Mouse (Mus musculus) cerebellum, postnatal 10 days (tissue): Measurements from ENCODE around the gene Txndc2.
A peak's percentile ranks its signal among the peaks of the same experiment; 100 is the strongest.
"Not testable (repeated sequence)": the region's sequence is repeated elsewhere in the genome, so short reads cannot be mapped to it uniquely, and the experiment has no call there.

Experiments
- DNase-seq, 2 experiments: peaks; one replicate each; pipeline ENCODE4 v3.0.0; 2021; ENCODE audit warnings: mixed read lengths in 2 of 2

Gene Txndc2

DNA sequence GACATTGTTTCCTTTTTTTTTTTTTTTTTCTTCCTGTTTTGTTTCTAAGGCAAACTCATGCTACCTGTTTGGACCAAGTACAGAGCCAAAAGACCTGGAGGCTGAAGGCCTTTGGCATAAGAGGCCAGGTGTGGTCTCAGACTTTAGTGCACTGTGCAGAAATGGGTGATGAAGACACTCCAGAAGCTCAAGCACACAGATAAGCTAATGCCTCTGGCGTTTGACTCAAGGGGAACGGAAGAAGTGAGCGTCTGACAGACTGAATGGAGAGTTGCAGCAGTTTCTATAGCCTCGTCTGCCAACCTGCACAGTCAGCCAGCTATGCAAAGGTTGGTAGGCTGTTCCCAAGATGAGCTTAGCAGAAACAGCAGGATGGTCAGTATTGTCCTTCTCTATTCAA lies 13.6 kb upstream of the Txndc2 start:
- no peak for DNase-seq

DNA sequence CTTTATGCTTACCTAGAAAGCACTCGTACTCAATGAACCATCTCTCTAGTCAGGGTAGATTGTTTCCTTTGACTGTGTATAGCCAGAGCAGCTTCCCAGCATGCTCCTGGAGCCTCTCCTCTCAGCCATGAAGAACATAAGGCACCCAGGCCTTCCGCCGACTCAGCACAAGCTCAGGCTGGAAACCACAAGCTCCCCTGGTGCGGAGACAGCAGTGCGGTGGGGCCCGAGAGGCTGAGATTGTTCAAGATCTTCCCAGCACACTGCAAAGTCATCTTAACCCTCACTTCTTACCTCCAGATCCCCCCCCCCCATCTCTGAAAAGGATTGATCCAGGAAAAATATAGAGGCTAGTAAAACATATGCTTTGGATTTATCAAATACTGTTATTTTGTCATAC lies 8.6 kb upstream of the Txndc2 start:
- no peak for DNase-seq

DNA sequence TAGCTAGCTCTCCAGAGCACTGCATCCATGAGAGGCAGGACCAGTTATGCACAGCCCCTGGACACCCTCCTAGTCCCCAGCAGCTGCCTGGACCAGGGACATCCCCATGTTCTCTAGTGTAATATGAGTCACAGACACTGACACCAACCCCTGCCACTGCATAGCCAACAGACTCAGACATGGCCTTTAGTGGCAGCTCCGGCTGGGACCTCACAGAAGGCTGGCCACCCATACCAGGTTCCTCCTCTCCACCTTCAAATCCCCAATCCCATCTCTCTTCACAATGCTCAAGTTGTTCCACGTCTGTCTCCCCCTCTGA lies 7.2 kb upstream of the Txndc2 start:
- DNase-seq: no peak

DNA sequence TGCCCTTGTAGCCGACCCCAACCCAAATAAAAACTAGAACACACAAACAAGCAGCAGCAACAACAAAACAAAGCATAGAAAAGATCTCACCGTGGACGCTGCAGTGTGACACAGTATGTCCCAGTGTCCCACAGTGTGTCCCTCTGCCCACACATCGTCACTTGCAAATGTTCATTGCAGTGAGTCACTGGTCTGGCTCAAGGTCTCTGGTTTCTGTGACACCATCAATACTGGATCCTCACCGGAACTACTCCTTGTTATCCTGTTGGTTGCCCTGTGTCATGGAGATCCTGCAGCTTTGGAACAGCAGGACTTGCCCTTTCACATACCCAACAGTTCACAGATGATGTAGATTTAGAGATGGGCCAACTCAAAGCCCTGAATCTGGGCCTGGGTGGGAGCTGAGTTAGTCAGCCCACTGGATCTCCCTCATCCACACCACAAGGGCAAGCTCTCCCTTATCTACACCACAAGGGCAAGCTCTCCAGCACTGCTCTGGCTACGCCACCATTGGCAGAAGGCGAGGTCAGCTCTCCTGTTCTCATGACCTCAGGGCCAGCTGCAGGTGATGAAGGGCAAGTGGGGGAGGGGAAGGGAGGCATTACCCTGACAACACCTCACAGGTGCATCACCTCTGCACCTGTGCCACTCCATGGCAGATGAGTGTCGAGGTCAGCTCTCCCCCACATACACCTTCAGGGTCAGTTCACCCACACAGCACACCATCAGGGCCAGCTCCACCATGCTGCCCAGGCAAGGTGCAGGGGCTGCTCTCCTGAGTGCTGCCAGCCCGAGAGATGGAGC lies 6.6 kb upstream of the Txndc2 start:
- no peak for DNase-seq

- no peak for DNase-seq
Observed at GRCm38 (mm10) chr17:65647961-65648360, 6.0 kb upstream of the Txndc2 start.

- DNase-seq: no peak
Observed at GRCm38 (mm10) chr17:65647226-65647625, 5.3 kb upstream of the Txndc2 start.

DNA sequence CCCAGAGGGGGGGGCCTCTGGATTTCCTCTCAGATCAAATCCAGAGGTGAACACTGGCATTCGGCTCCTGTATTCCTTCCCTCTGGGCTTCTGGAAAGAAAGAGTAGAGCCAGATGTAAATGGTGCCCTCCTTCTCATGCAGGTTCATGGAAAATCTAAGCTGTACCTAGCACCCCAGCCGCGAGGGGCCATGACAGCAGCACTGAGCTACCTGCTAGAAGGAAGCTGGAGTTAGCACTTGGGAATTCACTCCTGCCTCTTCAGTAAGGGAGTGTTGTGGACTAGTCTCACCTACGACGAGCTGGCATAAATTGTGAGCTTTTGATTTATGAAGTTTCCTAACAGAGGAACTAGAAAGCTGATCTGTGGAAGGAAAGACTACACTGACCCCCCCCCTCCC lies 1.6 kb upstream of the Txndc2 start:
- no peak for DNase-seq

GRCm38 (mm10) chr17:65643051-65643521 lies 1.1 kb upstream of the Txndc2 start:
- peak; percentile 28 to 53 for DNase-seq

DNA sequence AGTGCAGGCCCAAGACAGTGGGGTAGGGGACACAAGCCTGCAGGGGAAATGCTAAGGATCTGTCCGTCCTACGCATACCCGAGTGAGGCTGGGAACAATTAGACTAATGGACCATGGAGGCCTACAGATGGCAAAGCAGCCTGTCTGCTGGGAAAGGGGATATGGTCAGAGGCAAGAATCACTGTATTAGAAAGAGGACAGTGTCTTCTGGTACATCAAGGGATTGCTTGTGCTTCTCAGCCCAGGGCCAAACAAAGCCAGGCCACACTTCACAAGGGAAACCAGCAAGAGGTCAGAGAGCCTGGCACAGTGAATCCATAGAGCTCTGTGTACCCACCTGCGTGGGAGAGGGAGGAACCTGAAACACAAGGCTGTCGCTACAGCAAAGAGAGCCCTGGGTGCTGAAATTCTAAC lies 617 bp upstream of the Txndc2 start:
- DNase-seq: peak; percentile 35 to 52

GRCm38 (mm10) chr17:65639144-65639543 lies 2.8 kb downstream of the Txndc2 start:
- DNase-seq: no peak

GRCm38 (mm10) chr17:65635715-65636360 lies 6.1 kb downstream of the Txndc2 start:
- DNase-seq: no peak

DNA sequence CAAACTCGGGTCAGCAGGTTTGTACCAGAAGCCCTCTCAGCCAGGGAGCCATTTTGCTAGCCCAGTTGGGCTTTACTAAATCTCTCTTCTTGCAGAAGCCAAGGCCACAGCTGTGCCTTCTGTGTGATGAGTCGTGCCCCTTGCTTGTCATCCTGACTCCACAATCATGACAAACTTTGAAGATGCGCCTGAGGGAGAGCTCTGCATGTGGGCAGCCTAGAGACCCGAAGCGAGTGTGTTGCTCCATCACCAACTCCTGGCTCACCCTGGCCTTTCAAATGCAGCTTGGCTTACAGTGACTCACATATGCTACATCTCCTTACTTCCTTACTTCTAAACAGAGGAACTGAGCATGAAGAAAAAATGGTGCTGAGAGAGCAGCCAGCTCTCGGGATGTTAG lies 12.0 kb downstream of the Txndc2 start:
- DNase-seq: no peak

DNA sequence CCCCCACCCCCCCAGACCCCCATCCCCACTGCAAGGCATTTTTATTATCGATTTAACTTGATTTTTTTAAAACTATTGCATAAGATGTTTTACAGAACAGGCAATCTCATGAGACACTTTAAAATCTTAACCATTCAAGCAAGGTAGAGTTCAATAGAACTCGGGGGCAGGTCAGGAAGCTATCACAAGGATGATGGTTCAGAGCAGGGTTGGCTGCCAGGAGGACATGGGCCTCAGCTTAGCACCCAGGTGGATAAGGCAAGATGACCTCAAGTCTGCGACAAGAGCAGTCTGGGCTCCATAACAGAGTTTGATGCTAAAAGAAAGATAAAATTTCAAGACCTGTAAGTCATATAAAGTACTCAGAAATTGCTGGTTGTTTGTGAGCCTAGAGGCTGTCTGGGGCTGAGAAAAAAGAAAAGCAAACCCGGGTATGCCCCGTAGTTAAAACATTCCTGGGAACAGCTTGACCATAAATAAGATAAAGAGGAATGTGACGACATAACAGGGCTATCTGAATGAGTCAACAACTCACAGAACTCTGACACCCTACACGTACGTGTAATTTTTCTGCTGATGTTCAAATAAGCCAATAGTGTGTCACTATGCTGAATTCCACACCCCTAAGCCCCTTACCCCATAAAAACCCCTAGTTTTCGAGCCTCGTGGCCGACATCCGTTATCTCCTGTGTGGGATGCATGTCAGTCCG lies 13.0 kb downstream of the Txndc2 start:
- DNase-seq: not testable (repeated sequence)

DNA sequence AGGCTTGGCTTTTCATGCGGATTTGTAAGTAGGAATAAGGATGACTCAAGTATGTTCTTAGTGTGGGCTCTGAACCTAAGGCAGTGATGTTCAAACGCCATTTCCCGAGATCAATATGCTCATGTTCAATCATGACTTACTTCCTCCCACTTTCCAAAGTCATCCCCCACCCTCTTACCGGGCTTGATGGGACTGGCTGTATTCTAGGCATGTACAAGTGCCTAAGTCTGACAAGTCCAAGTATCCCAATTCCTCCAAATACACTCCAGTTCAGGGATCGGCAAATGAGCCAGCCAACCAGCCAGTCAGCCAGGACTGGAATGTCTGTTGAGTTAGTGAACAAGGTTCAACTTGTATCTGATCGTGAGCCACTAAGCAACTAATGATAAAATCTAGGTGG lies 15.7 kb downstream of the Txndc2 start:
- no peak for DNase-seq

DNA sequence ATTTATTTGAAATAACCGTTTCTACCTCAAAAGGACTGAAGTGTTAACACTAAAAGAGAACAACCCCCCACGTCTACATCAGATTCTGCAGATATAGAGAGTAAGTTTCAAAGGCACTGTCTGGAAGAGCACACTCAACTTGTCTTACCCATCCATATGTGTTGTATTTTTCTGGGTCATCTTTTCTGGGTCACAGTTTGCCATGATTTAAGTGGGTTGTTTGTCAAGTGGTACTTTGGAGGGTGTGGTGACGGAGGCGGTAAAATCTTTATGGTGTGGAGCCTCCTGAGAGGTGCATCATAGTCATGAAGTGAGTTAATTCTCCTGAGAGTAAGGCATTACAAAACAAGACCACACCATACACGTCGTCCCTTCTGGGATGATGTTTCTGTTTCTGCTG lies 16.4 kb downstream of the Txndc2 start:
- DNase-seq: no peak

DNA sequence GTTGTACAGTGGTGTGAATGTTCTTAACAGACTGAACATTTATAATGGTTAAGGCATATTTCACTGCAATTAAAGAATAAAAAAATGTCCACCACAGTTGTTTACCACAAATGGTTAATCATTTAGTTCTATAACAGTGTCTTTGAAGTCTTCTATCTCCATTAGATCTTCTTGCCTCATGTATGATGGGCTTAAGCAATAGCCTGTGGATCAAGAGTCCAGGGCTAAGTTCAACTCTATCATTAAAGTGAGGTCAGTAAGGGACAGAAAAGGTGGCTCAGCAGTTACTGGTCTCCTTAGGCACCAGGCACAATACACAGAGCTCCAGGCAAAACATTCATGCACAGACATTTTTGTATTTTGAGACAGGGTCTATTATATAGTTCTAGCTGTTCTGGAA lies 18.8 kb downstream of the Txndc2 start:
- DNase-seq: no peak

GRCm38 (mm10) chr17:65618431-65618830 lies 23.5 kb downstream of the Txndc2 start:
- no peak for DNase-seq

- no peak for DNase-seq
Observed at GRCm38 (mm10) chr17:65615678-65616077, 26.3 kb downstream of the Txndc2 start.

- DNase-seq: no peak
Observed at GRCm38 (mm10) chr17:65614431-65614830, 27.5 kb downstream of the Txndc2 start.

DNA sequence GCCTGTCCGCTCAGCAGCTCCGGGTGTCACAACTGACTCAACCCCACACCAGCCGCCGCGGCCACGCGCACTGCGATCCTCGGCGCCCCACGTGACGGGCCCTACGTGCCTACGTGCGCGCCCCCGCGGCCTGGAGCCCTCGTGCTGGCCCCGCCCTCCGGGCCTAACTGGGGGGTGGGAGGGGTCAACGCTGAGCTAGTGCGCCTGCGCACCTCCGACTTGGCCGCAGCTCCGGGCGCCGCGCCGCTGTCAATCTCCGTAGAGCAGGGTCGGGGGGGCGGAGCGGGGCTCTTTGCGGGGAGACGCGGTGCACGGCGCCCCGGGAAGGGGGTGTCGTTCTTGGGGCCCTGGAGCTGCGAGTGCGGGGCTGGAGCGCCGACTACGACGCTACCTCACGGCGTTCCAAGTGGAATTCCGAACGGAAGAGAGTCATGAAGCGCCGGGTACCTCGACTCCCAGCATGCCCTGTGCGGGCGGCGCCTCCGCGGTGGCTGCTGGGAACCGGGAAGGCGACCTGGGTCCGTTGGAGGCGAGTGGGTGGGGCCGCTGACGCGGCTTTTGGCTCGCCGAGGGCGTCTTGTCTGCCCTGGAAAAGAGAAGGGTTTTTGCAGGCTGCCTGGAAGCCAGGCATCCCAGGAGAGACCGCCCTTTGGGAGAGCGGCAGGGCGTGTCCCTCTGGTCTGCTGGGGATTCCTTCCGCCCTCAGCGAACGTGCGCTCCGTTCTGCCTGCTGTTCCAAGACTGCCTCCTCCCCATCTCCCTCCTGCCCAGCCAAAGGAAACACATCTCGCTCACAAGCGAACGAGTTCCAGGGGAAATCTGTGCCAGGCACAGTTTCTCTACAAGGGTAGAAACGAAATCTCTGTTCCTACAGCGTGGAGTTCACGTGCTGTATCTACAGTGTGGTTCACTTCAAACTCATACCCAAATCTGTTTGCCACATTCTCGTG lies 28.2 kb downstream of the Txndc2 start, which contains the start of gene Vapa:
Gene Vapa, minus strand, starts transcription at position 93 of the 950 bp plus-strand sequence.
- DNase-seq: peak; percentile 99

DNA sequence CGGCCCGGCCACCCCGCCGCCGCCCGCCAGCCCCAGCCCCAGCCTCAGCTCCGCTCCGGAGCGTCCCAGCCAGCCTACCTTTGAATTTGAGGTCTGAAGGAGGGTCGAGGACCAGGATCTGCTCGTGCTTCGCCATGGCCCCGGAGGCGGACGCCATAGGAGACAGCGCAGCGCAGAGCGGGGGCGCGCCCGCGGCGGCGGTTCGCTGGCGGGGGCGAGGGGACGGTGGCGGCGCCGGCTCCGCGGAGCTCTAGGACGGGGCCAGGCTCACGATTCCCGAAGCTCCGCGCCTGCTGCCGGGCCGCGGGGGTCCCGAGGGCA lies 28.9 kb downstream of the Txndc2 start:
- DNase-seq: no peak

- peak; percentile 68 to 71 for DNase-seq
Observed at GRCm38 (mm10) chr17:65612391-65613141, 29.4 kb downstream of the Txndc2 start.
